Mouse (Mus musculus) liver, embryonic 14.5 days (tissue): ENCODE results near the gene Borcs6.

ENCODE experiments used
- CTCF ChIP-seq: IDR thresholded peaks from 2 replicates; pipeline ENCODE4 v1.5.1; 2016; ENCODE audit warnings: antibody characterized with exemption, low read depth, control low read depth
- EP300 ChIP-seq: IDR thresholded peaks from 2 replicates; pipeline ENCODE4 v1.6.1; 2016; ENCODE audit warnings: antibody characterized with exemption, low read depth

- no peak for TF ChIP-seq CTCF
- TF ChIP-seq EP300 = no peak
These were observed 24.9 kb upstream of the Borcs6 start for GRCm38 (mm10) chr11:69034585-69034984.
